Mouse (Mus musculus) spleen, adult 12 weeks (tissue): Measurements from ENCODE around the gene 9830107B12Rik.
"Not testable (repeated sequence)": the region's sequence is repeated elsewhere in the genome, so short reads cannot be mapped to it uniquely, and the experiment has no call there.

Source experiments
- DNase-seq: peaks from one replicate; pipeline ENCODE4 v3.0.0; 2022; ENCODE audit warnings: low spot score

Gene 9830107B12Rik

DNA sequence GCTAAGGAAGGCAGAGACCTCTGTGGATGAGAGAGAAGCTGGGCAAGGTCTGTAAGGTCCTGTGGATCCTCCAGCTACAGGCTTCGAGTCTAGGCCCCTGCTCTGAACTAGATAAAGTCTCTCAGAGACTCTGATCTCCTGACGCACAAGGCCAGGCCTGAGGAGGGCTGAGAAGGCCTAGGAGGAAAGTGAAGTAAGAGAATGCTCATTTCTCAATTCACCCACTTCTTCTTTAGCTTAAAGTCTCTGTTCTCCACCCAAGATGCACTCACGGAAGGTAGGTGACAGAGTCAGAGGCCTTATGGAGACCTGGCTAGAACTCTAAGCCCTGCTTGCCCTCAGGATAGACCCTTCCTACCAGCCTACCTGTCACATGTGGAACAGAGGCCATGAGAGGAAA lies at the start of gene 9830107B12Rik:
Gene 9830107B12Rik (minus strand): TSS at position 149 of the 400 bp plus-strand sequence.
- DNase-seq: no peak

DNA sequence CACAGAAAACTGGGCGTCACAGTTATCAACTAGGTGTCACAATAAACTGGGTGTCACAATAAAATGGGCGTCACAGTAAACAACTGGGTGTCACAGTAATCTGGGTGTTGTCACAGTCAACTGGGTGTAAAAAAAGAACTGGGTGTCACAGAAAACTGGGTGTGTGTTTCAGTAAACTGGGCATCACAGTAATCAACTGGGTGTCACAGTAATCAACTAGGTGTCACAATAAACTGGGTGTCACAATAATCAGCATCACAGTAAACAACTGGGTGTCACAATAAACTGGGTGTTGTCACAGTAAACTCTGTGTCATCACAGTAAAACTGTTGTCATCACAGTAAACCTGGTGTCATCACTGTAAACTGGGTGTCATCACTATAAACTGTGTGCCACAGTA lies 46.3 kb upstream of the 9830107B12Rik start:
- no peak for DNase-seq

GRCm38 (mm10) chr17:48185252-48185651 lies 39.2 kb upstream of the 9830107B12Rik start:
- DNase-seq: no peak

GRCm38 (mm10) chr17:48167103-48167502 lies 21.0 kb upstream of the 9830107B12Rik start, which contains the start of gene A530064D06Rik:
TSS of gene A530064D06Rik (minus strand) at chr17:48167275.
- not testable (repeated sequence) for DNase-seq

GRCm38 (mm10) chr17:48157382-48158076 lies 11.5 kb upstream of the 9830107B12Rik start:
- DNase-seq: no peak

GRCm38 (mm10) chr17:48132810-48133209 lies 13.3 kb downstream of the 9830107B12Rik start:
- no peak for DNase-seq

DNA sequence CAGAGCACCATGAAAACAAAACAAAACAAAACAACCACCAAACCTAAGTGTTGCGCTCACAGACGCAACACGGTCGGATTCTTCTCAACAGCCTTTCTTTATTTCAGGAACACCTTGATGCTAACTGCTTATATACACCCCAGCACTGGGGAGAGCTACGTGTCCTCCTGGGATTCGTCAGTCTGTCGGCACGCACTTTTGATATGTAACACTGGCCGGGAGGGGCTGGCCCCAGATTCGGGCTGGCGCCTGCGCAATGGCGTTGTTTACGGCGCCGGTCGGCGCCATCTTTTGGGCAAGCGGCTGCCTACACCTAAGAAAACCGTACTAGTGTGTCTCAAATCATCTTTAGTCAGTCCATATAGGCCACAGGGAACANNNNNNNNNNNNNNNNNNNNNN lies 25.6 kb downstream of the 9830107B12Rik start:
- DNase-seq: no peak

- DNase-seq: peak; percentile 62
These were observed 26.4 kb downstream of the 9830107B12Rik start for GRCm38 (mm10) chr17:48119656-48120055.

DNA sequence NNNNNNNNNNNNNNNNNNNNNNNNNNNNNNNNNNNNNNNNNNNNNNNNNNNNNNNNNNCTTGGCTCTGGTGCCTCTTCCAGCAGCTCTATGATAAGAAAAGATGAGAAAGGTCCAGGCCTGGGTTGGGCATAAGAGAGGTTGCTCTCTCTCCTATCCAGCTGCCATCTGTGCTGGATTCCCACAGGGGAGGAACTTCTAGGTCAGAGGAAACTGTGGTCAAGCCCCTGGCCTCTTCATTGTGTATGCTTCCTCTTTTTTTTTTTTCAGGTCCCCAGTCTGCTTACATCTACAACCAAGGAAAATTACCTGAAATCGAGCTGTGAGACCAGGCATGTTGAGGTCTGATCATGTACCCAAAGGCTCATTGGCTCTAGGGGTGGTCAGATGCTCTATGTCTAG lies 27.5 kb downstream of the 9830107B12Rik start:
- no peak for DNase-seq

DNA sequence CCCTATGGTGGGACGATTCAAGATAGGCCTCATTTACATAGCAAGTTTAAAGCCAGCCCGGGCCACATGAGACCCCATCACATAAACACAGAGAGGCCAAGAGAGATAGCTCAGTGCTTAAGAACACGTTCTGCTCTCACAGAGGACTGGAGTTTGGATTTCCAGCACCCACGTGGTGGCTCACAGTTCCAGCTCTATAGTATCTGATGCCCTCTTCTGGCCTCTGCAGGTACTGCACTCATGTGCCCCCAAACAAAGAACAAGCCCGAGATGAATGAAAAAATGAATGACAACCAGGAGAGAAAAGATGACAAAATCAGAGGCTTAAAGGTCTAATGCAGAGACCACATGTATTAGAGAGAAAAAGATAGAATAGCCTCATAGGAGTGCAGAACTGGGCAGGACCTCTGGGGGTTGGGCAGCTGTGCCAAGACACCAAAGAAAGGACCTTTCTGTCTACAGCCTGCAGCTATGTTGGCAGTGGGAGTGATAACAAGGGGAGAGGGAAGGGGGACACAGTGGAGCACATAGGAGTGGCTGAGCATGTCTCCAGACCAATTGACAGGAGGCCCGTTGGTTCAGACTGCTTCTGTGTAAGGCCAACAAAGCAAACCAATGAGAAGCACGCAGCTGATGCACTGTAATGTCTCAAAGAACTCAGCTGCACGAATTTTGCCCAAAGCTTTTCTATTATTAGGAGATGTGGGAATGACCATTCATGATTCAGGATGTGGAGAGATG lies 35.4 kb downstream of the 9830107B12Rik start:
- DNase-seq: no peak

DNA sequence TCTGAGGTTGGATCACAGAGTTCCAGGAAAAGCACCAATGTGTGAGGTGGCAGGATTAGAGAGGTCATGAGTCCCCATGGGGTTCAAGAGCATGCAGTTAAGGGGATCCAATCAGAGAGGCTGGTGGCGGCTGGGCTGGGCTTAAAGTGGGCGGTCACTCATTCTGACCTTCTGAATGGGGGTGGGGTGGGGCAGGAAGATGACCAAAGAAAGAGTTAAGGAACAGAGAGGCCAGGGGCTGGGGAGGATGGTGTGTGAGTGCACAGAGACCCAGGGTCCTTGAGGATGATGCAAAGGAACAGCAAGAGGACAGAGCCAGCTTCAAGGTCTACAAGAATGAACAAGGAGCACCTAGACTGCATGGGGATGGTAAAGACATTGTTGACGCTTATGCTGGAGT lies 37.5 kb downstream of the 9830107B12Rik start:
- DNase-seq: no peak

- DNase-seq: no peak
These were observed 38.2 kb downstream of the 9830107B12Rik start for GRCm38 (mm10) chr17:48107862-48108261.

DNA sequence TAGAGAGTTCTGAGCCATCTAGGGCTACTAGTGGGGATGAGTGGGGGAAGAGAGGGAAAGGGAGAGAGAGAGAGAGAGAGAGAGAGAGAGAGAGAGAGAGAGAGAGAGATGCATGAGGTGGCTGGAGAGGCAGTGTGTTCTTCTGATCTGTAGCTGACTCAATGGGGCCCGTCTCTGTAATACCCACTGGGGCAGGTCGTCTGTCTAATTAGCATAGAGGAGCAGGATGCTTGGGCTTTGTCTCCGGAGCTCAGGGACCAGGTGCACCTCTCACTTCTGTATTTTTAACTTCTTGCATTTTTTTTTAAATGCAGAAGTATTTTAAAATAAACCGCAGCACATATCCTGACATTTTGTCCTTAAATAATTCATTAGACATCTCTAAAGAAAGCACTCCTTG lies 38.7 kb downstream of the 9830107B12Rik start:
- DNase-seq: no peak

DNA sequence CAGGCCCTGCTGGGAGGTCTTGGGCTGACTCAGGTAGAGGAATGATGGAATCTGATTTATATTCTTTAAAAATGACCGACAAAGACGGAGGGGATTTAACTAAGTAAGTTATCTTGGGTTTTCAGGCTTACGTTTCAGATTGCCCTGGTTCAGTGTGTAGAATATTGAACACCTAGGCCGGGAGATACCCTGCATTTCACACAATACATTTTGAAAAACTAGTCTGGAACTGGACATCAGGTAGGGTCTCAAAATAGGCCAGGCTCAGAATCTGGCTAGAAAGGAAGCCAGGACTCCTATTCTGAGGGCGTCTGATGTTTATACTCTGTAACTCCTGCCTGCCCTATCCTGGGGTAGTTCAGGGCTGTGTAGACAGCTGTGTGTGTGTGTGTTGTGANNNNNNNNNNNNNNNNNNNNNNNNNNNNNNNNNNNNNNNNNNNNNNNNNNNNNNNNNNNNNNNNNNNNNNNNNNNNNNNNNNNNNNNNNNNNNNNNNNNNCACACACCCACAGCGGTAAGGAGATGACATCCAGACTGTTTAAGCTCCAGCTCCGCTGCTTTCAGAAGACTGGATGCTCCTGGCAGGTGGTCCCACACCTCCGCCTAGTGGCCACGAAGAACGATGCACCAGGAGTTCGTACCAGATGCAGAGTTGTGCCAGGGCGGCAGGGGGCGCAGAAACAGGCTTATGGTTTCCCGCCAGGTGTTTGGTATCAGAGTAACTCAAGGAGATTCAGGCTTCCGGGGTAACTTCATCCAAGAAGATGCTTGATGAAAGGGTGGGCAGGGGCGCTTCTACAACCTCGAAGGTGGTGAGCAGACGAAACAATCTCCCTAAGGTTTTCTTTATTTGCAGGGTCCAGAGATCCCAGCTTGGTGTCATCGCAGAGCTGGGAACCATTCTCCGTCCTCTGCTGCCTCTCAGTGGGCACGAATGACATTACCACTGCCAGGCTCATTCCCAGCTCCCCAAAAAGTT lies 45.3 kb downstream of the 9830107B12Rik start:
- DNase-seq: peak; percentile 42

DNA sequence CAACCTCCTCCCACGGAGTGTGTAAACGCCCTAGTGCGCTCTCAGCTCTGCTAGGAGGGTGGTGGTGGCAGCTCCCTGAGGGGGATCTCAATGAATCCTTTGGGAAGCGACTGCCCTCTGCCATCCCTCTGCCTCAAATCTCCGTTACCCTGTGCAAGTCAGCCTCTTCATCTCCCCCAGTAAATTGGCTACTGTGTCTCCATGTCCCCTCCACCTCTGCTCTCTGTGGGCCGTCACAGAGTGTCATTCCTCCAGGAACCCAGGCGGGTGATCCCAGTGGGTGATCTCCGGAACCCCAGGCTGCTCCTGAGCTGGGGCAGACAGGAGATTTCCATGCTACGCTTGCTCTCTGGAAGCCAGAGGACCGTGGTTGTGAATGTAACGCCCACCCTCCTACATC lies 46.8 kb downstream of the 9830107B12Rik start:
- DNase-seq: no peak

DNA sequence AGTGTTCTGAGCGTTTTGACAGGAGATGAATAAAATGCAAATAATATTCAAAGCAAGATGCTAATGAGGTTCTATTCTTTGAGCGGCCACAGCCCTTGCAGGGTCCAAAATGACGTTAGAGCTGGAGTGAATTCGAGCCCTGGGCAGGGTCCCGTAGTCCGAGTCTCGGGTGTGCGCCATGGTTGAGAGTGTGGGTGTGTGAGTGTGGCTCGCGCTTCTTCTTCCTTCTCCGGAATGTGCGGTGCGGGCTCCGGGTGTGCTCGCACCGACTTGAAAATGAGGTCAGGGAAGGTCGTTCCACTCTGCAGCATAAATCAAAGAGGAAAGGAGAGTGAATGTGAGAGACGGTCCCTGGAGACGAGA lies 47.6 kb downstream of the 9830107B12Rik start:
- no peak for DNase-seq

DNA sequence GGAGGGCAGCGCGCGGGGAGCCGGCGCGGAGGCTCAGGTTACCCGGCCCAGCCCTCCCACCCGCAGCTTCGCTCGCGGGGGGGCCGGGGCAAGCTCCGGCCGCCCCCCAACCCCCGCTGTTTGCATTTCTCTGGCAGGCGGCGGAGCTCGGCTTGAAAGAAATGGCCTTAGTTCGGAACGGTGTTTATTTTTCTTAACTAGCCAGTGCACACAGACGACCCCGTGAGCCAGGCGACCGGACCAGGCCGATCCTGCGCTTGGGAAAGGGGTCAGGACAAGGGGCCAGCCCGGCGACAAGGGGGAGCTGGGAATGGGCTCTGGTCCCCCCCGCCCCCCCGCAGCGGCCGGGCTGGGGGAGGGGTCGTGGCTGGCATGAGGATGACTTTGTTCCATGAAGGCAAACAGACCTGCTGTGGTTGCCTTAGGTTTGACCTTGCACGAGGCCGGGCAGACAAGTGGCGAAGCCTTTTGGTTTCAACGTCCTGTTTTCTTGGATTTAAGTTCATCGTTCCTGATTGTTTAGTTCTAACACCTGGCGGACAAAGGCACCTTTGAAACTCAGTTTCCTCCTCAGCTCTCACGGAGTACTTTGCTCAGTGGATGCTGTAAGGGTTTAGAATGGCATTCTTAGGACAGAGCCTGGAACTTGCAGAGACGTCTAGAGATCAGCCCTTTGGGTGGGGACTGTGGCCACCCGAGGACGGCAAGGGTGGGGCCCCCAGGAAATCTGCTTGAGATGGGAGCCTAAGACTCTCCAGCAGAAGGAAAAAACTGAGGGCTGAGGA lies 48.1 kb downstream of the 9830107B12Rik start:
- no peak for DNase-seq

DNA sequence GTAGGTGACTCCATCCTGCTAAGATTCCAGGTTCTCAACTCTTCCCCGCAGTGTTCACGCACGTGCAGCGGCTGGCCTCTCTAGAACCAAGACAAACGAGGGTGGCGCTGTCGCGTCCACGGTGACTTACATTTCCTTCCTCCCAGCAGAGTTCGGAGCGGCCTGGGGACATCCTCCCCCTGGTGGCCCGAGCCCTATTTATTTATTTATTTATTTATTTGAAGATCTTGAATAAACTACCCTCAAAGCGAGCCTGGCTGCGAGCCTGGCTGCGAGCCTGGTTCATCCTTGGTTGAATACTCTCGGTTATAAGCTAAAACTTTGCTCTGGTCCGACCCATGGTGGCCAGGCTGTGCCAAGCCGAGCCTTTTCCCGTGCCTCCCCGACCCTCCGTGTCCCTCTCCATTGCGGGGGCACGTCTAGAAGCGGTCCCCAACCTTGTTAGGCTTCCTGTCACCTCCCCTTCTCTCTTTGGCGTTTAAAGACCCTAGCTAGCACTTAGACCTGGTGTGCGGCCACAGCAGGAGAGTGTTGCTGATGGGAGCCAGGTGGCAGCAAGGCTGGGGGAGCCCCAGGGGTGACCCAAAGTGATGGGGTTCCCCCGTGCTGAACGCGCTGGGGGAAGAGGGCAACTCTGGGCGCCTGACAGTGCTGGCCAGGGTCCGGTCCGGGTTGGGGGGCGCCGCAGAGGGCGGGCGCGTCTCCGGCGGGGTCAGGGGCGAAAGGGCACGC lies 48.9 kb downstream of the 9830107B12Rik start:
- DNase-seq: no peak

DNA sequence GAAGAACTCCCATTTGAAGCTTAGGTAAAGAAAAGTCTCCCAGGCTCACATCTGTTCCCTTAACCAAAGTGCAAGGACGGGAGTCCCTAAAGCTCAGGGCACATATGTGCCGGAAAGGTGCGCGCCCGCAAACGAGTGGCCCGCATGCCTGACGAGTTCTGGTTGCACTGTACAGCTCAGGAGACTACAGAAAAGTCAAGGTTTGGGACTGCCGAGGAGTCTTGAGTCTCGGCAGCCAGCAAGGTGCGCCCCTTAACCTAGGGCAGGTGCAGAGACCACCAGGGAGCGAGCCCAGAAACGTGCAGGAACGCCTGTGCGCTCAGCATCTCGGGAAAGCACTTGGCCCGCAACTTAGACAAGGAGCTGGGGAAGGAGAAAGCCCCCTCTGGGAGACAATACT lies 49.7 kb downstream of the 9830107B12Rik start:
- DNase-seq: no peak

GRCm38 (mm10) chr17:48095718-48096121 lies 50.3 kb downstream of the 9830107B12Rik start:
- DNase-seq: no peak
